Mouse (Mus musculus) forebrain, postnatal 0 days (tissue): Measurements from ENCODE around the gene Aff3. TPM values are rescaled to one million over a fixed set of nuclear protein-coding genes. Genes with fewer than 3 reads are reported as not detected.

Experiments
- ATAC-seq: fragments of 200-750 bp; cut with Nextera tagmentation; 2 replicates; pipeline ENCODE4 v1.8.0; 2017; ENCODE audit warnings: mild to moderate bottlenecking, moderate library complexity
- DNase-seq: peaks from one replicate; pipeline ENCODE4 v3.0.0-alpha.2; 2015
- H3K27ac ChIP-seq: fragments of 300-500 bp; sonication (generic); 2 replicates; pipeline ENCODE4 v1.5.1; 2014; ENCODE audit warnings: low read depth, mild to moderate bottlenecking, antibody characterized with exemption, low read length, moderate library complexity, mixed read lengths
- H3K27me3 ChIP-seq: fragments of 300-500 bp; sonication (generic); 2 replicates; pipeline ENCODE4 v1.6.1; 2014; ENCODE audit warnings: mild to moderate bottlenecking, low read length, mixed read lengths; ENCODE audit not compliant: insufficient read depth
- H3K36me3 ChIP-seq: fragments of 300-500 bp; sonication (generic); 2 replicates; pipeline ENCODE4 v1.6.1; 2014; ENCODE audit warnings: mild to moderate bottlenecking, moderate library complexity; ENCODE audit not compliant: insufficient read depth
- H3K4me1 ChIP-seq: fragments of 300-500 bp; sonication (generic); 2 replicates; pipeline ENCODE4 v1.6.1; 2014; ENCODE audit warnings: antibody characterized with exemption; ENCODE audit not compliant: insufficient read depth
- H3K4me2 ChIP-seq: fragments of 300-500 bp; sonication (generic); 2 replicates; pipeline ENCODE4 v1.6.1; 2014; ENCODE audit warnings: low read depth, mild to moderate bottlenecking, moderate library complexity
- H3K4me3 ChIP-seq: fragments of 300-500 bp; sonication (generic); 2 replicates; pipeline ENCODE4 v1.5.1; 2014; ENCODE audit warnings: low read depth, low read length, mixed read lengths
- H3K9ac ChIP-seq: fragments of 300-500 bp; sonication (generic); 2 replicates; pipeline ENCODE4 v1.6.1; 2014; ENCODE audit warnings: mild to moderate bottlenecking
- H3K9me3 ChIP-seq: fragments of 300-500 bp; sonication (generic); 2 replicates; pipeline ENCODE4 v1.6.1; 2016; ENCODE audit warnings: low read length
- CTCF ChIP-seq: sonication (generic); IDR thresholded peaks from 2 replicates; pipeline ENCODE4 v1.5.1; 2016; ENCODE audit warnings: antibody characterized with exemption, control low read depth, low read depth
- WGBS: fragments of 180-500 bp; shearing (Covaris S2); extraction: QIAGEN DNeasy Blood & Tissue Kit; methylation state at CpG from one replicate; pipeline ENCODE4 v1.1.7; 2014; 5-methylcytosine and 5-hydroxymethylcytosine counted together
- polyA plus RNA-seq: library from polyadenylated mRNA; unstranded; fragments of >200 nt; fragmentation: Nextera tagmentation; extraction: Ambion mirVana; gene quantifications from 2 replicates; pipeline ENCODE4 v1.2.1, GENCODE M21; 2015
- total RNA-seq: library from RNA; depleted of rRNA; stranded (reverse); fragments of >200 nt; gene quantifications from 2 replicates; pipeline ENCODE4 v1.2.3, GENCODE M21; 2014; rRNA removed

Aff3 gene
- 85.1 and 102 TPM in 2 replicates for total RNA-seq
- 20.6 and 21.8 TPM in 2 replicates for polyA plus RNA-seq

GRCm38 (mm10) chr1:38664777-38665176, at the start of gene Aff3:
Gene Aff3, minus strand, starts transcription at chr1:38664955.
- DNase-seq (no peak), ATAC-seq (no peak)
- H3K4me3 ChIP-seq = no peak within 1 kb of the TSS
- TF ChIP-seq CTCF = no peak
- WGBS = 90% methylated on average over 13 of the region's 13 CpGs
- no peaks in the 10 kb centered on the region for H3K4me1 ChIP-seq
- H3K27ac ChIP-seq = no peak within 1 kb of the TSS
- H3K9ac ChIP-seq = no peak within 1 kb of the TSS
- no peak within 1 kb of the TSS for H3K4me2 ChIP-seq
- no peaks in the 10 kb centered on the region for H3K9me3 ChIP-seq
- no peaks in the 10 kb centered on the region for H3K27me3 ChIP-seq
- no peaks in the 10 kb centered on the region for H3K36me3 ChIP-seq

DNA sequence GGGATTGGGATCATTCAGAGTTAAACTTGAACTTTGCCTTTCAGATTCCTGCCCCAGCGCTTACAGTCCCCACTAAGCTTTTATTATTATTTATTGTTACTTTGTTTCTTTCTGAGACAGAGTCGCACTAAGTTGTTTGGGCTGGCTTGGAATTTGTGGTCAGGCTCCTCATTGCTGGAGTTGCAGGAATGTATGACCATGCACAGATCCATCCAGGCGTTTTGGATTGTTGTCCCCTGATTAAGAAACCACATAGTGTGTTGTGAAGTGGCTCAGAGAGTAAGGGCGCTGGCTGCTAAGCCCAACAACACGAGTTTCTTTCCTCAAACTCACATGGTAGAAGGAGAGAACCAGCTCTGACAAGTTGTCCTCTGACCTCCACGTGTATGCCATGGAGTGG, 35.9 kb upstream of the Aff3 start:
- TF ChIP-seq CTCF = no peak
- Histone ChIP-seq H3K9ac (no peak overlapping the region), H3K9me3 (no peaks in the 10 kb centered on the region), H3K4me3 (no peak overlapping the region), H3K4me2 (no peak overlapping the region), H3K27me3 (no peaks in the 10 kb centered on the region), H3K4me1 (no peaks in the 10 kb centered on the region), H3K36me3 (no peaks in the 10 kb centered on the region), H3K27ac (no peak overlapping the region)
- DNase-seq (no peak), ATAC-seq (no peak)
- 72% methylated on average over 6 of the region's 6 CpGs for WGBS

DNA sequence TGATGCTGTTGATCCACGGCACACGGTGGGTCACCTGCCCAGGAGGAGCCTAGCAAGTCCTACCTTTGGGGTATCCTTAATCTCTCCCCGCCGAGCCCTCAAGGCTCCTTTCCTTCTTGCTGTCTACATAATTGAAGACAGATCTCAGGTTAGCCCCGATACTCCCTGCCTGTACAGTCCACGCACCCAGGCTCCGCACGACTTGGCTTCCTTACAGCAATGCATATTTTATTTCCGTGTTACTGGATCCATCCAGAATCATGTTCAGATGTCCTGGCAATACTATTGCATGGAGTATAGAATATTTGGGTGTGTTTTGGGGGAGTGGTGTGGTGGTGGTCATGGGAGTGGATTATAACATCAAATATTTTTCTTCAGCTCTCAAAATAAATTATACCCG, 34.5 kb upstream of the Aff3 start:
- no peak overlapping the region for H3K4me3 ChIP-seq
- no peaks in the 10 kb centered on the region for H3K9me3 ChIP-seq
- no peak for DNase-seq
- H3K9ac ChIP-seq = no peak overlapping the region
- no peaks in the 10 kb centered on the region for H3K4me1 ChIP-seq
- no peaks in the 10 kb centered on the region for H3K27me3 ChIP-seq
- WGBS = 93% methylated on average over 10 of the region's 10 CpGs
- no peak for TF ChIP-seq CTCF
- H3K4me2 ChIP-seq = no peak overlapping the region
- no peaks in the 10 kb centered on the region for H3K36me3 ChIP-seq
- ATAC-seq = no peak
- no peak overlapping the region for H3K27ac ChIP-seq

DNA sequence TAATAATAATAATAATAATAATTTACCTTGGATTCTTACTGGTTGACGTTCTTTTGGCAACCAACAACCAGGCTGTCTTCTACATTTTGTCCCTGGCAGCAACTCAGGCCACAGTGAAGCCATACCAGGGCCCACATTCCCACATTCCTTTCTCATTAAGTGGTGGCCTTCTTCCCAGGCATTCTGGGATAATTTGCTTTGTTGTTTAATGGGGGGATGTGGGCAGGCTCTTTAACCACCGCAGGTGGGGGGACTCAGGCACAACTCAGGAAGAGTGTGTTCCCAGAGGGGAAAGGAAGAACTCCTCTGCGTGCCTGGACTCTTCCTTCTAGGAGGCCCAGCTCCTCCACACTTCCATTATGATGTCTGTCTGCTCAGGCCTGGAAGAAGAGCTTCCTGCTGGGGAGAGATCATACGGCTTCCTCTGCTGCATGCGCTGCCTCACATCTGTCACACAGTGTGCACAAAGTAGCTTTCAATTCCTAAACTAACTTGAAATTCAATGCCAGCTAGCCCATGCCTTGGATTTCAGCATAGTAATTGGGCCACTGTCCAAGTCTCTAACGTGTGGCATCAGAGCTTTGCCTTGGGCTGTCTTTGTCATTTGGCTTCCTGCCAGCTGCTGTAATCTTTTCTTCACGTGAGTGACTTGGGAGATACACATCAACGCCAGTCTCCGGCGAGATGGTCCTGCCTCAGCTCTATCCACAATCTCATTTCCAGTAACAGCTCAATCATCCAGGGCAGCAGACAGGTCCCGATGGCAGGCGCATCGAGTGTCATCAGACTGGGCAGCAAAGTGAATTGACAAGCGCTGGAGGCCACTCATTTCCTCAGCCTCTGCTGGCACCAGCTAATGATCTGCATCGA, 31.3 kb upstream of the Aff3 start:
- Histone ChIP-seq H3K9me3 (no peaks in the 10 kb centered on the region), H3K27me3 (no peaks in the 10 kb centered on the region), H3K36me3 (no peaks in the 10 kb centered on the region), H3K27ac (no peak overlapping the region), H3K9ac (no peak overlapping the region), H3K4me3 (no peak overlapping the region), H3K4me2 (no peak overlapping the region), H3K4me1 (no peaks in the 10 kb centered on the region)
- ATAC-seq = no peak
- peak; percentile 3 for DNase-seq
- WGBS = 35% methylated on average over 15 of the region's 15 CpGs
- no peak for TF ChIP-seq CTCF

DNA sequence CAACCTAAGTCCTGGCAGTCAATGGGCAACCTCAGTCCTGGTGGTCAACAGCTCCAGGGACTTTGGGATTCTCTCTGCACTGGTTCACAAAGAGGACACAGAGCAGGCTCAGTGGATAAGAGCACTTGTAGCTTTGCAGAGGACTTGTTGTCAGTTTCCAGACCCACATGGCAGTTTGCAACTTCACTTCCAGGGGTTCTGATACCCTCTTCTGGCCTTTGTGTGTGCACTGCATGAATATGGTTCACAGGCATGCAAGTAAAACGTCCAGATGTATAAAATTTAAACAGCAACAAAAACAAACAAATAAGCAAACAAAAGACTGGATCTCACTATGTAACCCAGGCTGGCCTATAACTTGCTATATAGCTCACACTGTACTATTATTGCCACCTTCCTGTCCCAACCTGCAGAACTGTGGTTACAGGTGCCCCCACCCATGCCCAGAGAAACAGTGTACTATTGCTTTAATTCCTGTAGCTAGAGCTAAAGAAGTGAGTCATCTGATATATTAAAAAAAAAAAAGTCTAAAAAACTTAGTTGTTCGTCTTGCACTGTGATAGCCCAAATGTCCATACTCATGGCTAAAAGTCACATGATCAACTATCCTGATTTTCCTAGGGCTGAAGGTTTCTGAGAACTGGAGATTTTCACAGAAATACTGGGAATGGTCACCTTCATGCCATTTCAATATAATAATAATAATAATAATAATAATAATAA, 30.5 kb upstream of the Aff3 start:
- no peak overlapping the region for H3K4me2 ChIP-seq
- no peak for DNase-seq
- TF ChIP-seq CTCF = no peak
- H3K9ac ChIP-seq = no peak overlapping the region
- H3K27ac ChIP-seq = no peak overlapping the region
- 78% methylated on average over 2 of the region's 2 CpGs for WGBS
- H3K36me3 ChIP-seq = no peaks in the 10 kb centered on the region
- no peaks in the 10 kb centered on the region for H3K9me3 ChIP-seq
- no peak for ATAC-seq
- no peaks in the 10 kb centered on the region for H3K4me1 ChIP-seq
- H3K27me3 ChIP-seq = no peaks in the 10 kb centered on the region
- no peak overlapping the region for H3K4me3 ChIP-seq

GRCm38 (mm10) chr1:38694142-38694541, 29.4 kb upstream of the Aff3 start:
- WGBS = 67% methylated on average over 5 of the region's 5 CpGs
- Histone ChIP-seq H3K36me3 (no peaks in the 10 kb centered on the region), H3K9me3 (no peaks in the 10 kb centered on the region), H3K9ac (no peak overlapping the region), H3K4me3 (no peak overlapping the region), H3K27me3 (no peaks in the 10 kb centered on the region), H3K4me2 (no peak overlapping the region), H3K4me1 (no peaks in the 10 kb centered on the region), H3K27ac (no peak overlapping the region)
- no peak for TF ChIP-seq CTCF
- no peak for ATAC-seq
- DNase-seq = no peak

DNA sequence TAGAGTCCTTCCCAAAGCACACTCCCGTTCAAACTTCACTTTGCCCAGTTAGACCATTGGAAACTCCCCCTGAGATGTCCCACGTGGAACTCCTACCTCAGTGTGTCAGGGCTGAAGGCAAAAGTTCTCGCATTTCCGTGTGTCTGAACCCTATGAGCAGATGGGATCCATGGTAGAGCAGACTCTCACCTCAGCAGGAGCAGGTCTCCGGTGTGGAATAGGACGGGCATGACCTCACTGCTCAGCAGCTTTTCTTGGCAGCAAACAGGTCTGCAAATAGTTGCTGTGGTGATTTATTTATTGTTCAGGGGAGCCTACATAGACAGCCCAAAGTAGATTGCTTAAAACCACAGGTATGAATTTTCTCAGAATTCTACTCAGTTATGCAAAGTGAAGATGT, 25.7 kb upstream of the Aff3 start:
- Histone ChIP-seq H3K9me3 (no peaks in the 10 kb centered on the region), H3K27ac (no peak overlapping the region), H3K36me3 (no peaks in the 10 kb centered on the region), H3K4me2 (no peak overlapping the region), H3K27me3 (no peaks in the 10 kb centered on the region), H3K9ac (no peak overlapping the region), H3K4me3 (no peak overlapping the region), H3K4me1 (no peaks in the 10 kb centered on the region)
- no peak for DNase-seq
- 80% methylated on average over 6 of the region's 6 CpGs for WGBS
- ATAC-seq = no peak
- no peak for TF ChIP-seq CTCF
